20 mouse cellular contexts compared by ENCODE assay signal in the genomic region with DNA sequence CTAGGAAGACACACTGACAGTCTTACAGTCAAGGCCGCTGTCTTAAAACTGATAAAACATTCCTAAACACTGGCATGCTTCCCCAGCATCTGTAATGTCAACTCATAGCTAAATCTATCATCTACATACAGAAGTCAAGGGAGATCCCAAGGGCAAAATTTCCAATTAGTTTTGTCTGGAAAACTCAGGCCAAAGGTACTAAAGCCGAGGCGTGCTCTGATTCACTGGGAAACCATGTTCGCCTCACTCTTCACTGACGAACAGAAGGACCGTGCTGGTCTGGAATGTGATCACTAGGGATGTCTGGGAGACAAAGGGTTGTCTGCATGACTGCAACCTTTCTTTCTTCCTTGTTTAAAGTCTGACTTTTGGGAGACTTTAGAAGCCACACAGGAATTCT. TPM values are rescaled to one million over a fixed set of nuclear protein-coding genes. Genes with fewer than 3 reads are reported as not detected.
DNase-seq lines count a peak whose midpoint lies in the region; ATAC-seq and TF ChIP-seq lines count a peak whose summit lies in the region.
"Had no signal": no experiment of that assay in that cellular context is flagged by ENCODE, and none has a peak within 500 bp of the region (broad histone marks: within the 10 kb centered on the region; RNA-seq: fewer than 3 reads in every experiment).

No protein-coding gene starts in this region.

- H3K27me3 ChIP-seq in limb, embryonic 14.5 days (ENCODE audit: control insufficient read depth, insufficient read depth, low read length): no peaks in the 10 kb centered on the region
- no peaks in the 10 kb centered on the region for H3K27me3 ChIP-seq in limb, embryonic 10.5 days (ENCODE audit: low read depth, poor library complexity, severe bottlenecking)
- H3K27me3 ChIP-seq: embryonic facial prominence, embryonic 13.5 days; forebrain, embryonic 13.5 days; midbrain, embryonic 13.5 days had no signal

- no peak overlapping the region for H3K4me3 ChIP-seq in limb, embryonic 14.5 days (replicated peaks; ENCODE audit: low read length)
- H3K4me3 ChIP-seq in limb, embryonic 10.5 days: no peak overlapping the region
- H3K4me3 ChIP-seq in embryonic fibroblast, embryonic 13.5 days (ENCODE audit: insufficient read depth, low read length): no peak overlapping the region
- H3K4me3 ChIP-seq in gastrocnemius, adult 2 months: no peak overlapping the region
- H3K4me3 ChIP-seq: embryonic facial prominence, embryonic 13.5 days; forebrain, embryonic 13.5 days; midbrain, embryonic 13.5 days had no signal

- H3K27ac ChIP-seq in limb, embryonic 14.5 days (replicated peaks; ENCODE audit: low read depth, low read length): no peak overlapping the region
- H3K27ac ChIP-seq in limb, embryonic 10.5 days: no peak overlapping the region
- H3K27ac ChIP-seq in embryonic fibroblast, embryonic 13.5 days (ENCODE audit: insufficient read depth, low read length): peak overlapping the region; percentile 100
- no peak overlapping the region for H3K27ac ChIP-seq in gastrocnemius, adult 2 months
- H3K27ac ChIP-seq: embryonic facial prominence, embryonic 13.5 days; forebrain, embryonic 13.5 days; liver, embryonic 14.5 days; midbrain, embryonic 13.5 days had no signal

- intact Hi-C loops in heart, postnatal 36 days (cut with DNase I): loop anchor here (10.0 kb wide), 1 partner anchor 364 kb away; no protein-coding TSS in a partner anchor
- intact Hi-C loops in gastrocnemius, adult 2 months (cut with DNase I): no loop called here

- no peak for TF ChIP-seq POLR2A in limb, embryonic 14.5 days (IDR thresholded peaks at IDR 0.05; ENCODE audit: borderline replicate concordance, extremely low read depth, insufficient read depth, insufficient read length)
- peak; percentile 59 for TF ChIP-seq POLR2A in embryonic fibroblast, embryonic 13.5 days (IDR thresholded peaks at IDR 0.05; ENCODE audit: low read depth, low read length)

- H3K36me3 ChIP-seq in limb, embryonic 14.5 days (ENCODE audit: control insufficient read depth, insufficient read depth, low read length): peaks cover 4% of the 10 kb centered on the region; the same call in 1 of the 2 replicates
- H3K36me3 ChIP-seq in limb, embryonic 10.5 days: 0 out of 2 replicates have a peak, but pooled peaks cover 2% of the 10 kb centered on the region
- H3K36me3 ChIP-seq: embryonic facial prominence, embryonic 13.5 days; midbrain, embryonic 13.5 days had no signal

- TF ChIP-seq CTCF in embryonic fibroblast, embryonic 13.5 days (IDR thresholded peaks at IDR 0.05; ENCODE audit: borderline replicate concordance, insufficient read depth, low read length): no peak
- no peak for TF ChIP-seq CTCF in gastrocnemius, adult 2 months (IDR thresholded peaks at IDR 0.05)

- H3K4me2 ChIP-seq in limb, embryonic 14.5 days (replicated peaks; ENCODE audit: low read depth, low read length, severe bottlenecking): no peak overlapping the region
- H3K4me2 ChIP-seq: embryonic facial prominence, embryonic 13.5 days; forebrain, embryonic 13.5 days; midbrain, embryonic 13.5 days had no signal

- 77% methylated on average over 6 of the region's 6 CpGs for WGBS in limb, embryonic 14.5 days
- WGBS in limb, embryonic 10.5 days: 95% methylated on average over 6 of the region's 6 CpGs

- H3K9me3 ChIP-seq in limb, embryonic 14.5 days (ENCODE audit: control insufficient read depth, low read length): no peaks in the 10 kb centered on the region
- no peaks in the 10 kb centered on the region for H3K9me3 ChIP-seq in limb, embryonic 10.5 days (replicated peaks)
- H3K9me3 ChIP-seq: embryonic facial prominence, embryonic 13.5 days; forebrain, embryonic 13.5 days; midbrain, embryonic 13.5 days had no signal

- no peak overlapping the region for H3K9ac ChIP-seq in limb, embryonic 14.5 days (ENCODE audit: low read depth, low read length, severe bottlenecking)
- H3K9ac ChIP-seq: embryonic facial prominence, embryonic 13.5 days; forebrain, embryonic 13.5 days; liver, embryonic 14.5 days; midbrain, embryonic 13.5 days had no signal

- peak; percentile 57 for DNase-seq in heart, adult 11 months
- no peak for DNase-seq in heart, postnatal 36 days
- peak; percentile 36 for DNase-seq in limb, embryonic 14.5 days (ENCODE audit: low spot score)
- DNase-seq in limb, embryonic 10.5 days (ENCODE audit: low spot score): no peak
- peak; percentile 76 for DNase-seq in Muller cell, postnatal 12 days (ENCODE audit: inconsistent ontology term)
- no peak for DNase-seq in gastrocnemius, adult 2 months
- DNase-seq: cerebellum, postnatal 25 days; kidney, adult 11 months; kidney, postnatal 10 days; lung, postnatal 4 days; right cerebral cortex, adult 18-20 months; thymus, adult 2 months had no signal

- ATAC-seq in limb, embryonic 14.5 days (ENCODE audit: low FRiP score, low read depth): no peak
- ATAC-seq in erythroid progenitor cell, adult 5-6 weeks (replicated peaks; ENCODE audit: low FRiP score, poor library complexity, severe bottlenecking): no peak
- ATAC-seq: CD4-positive, CD25-positive, alpha-beta regulatory T cell, adult 4 months; forebrain, embryonic 13.5 days; hindbrain, embryonic 16.5 days; midbrain, embryonic 13.5 days had no signal

- H3K4me1 ChIP-seq in limb, embryonic 14.5 days (ENCODE audit: control insufficient read depth, insufficient read depth, low read length): no peaks in the 10 kb centered on the region
- H3K4me1 ChIP-seq in limb, embryonic 10.5 days: no peaks in the 10 kb centered on the region
- peaks cover 20% of the 10 kb centered on the region for H3K4me1 ChIP-seq in embryonic fibroblast, embryonic 13.5 days (ENCODE audit: control insufficient read depth, insufficient read depth, low read length)
- H3K4me1 ChIP-seq: midbrain, embryonic 13.5 days had no signal

RNA-seq across cellular contexts. Expression of a gene that starts 33.0 kb away (rescaled TPM):
- total RNA-seq in heart, postnatal 36 days (2021): 10 to 100 TPM; 49.4 to 69.0 TPM
- 39.9 and 49.5 TPM in 2 replicates for polyA plus RNA-seq in limb, embryonic 14.5 days (2012; rRNA removed)
- polyA plus RNA-seq in limb, embryonic 14.5 days (2014; fragmentation: Nextera tagmentation; extraction: Ambion mirVana): 98.3 and 102 TPM in 2 replicates
- polyA plus RNA-seq in limb, embryonic 10.5 days (2016; fragmentation: Nextera tagmentation; extraction: Ambion mirVana): 88.6 and 97.9 TPM in 2 replicates
- polyA plus RNA-seq in embryonic fibroblast, embryonic 13.5 days (2011; ENCODE audit: insufficient read length, low read depth, missing spikeins): 525 and 577 TPM in 2 replicates
- 100 to 1,000 TPM in 1 of 2 experiments, 10 to 100 TPM in 1; 84.0 to 115 TPM for total RNA-seq in gastrocnemius, adult 2 months (2021)
- 113 and 179 TPM in 2 replicates for total RNA-seq in erythroid progenitor cell, adult 5-6 weeks (2015; ENCODE audit: low replicate concordance)
- total RNA-seq in erythroid progenitor cell, adult 5-6 weeks (2017; ENCODE audit: low replicate concordance): 73.2 and 117 TPM in 2 replicates

RNA-seq across cellular contexts. Expression of a gene that starts 33.1 kb away (rescaled TPM):
- total RNA-seq in heart, postnatal 36 days (2021): 1 to 10 TPM; 6.2 to 7.3 TPM
- polyA plus RNA-seq in limb, embryonic 14.5 days (2012; rRNA removed): 13.4 and 19.1 TPM in 2 replicates
- 31.3 and 32.3 TPM in 2 replicates for polyA plus RNA-seq in limb, embryonic 14.5 days (2014; fragmentation: Nextera tagmentation; extraction: Ambion mirVana)
- polyA plus RNA-seq in limb, embryonic 10.5 days (2016; fragmentation: Nextera tagmentation; extraction: Ambion mirVana): 45.6 and 45.9 TPM in 2 replicates
- polyA plus RNA-seq in embryonic fibroblast, embryonic 13.5 days (2011; ENCODE audit: insufficient read length, low read depth, missing spikeins): 18.3 and 19.1 TPM in 2 replicates
- total RNA-seq in gastrocnemius, adult 2 months (2021): 1 to 10 TPM; 6.0 to 7.9 TPM
- 6.5 and 9.6 TPM in 2 replicates for total RNA-seq in erythroid progenitor cell, adult 5-6 weeks (2015; ENCODE audit: low replicate concordance)
- total RNA-seq in erythroid progenitor cell, adult 5-6 weeks (2017; ENCODE audit: low replicate concordance): 6.1 and 7.2 TPM in 2 replicates

Comparison
In these comparisons a context has a peak if more than half of its experiments do, and no peak if none do; other contexts are left out.
1. DNase-seq: peak in heart, adult 11 months (single experiment), limb, embryonic 14.5 days (single experiment) and Muller cell, postnatal 12 days (single experiment); none in heart, postnatal 36 days (0 of 2), limb, embryonic 10.5 days (single experiment) and gastrocnemius, adult 2 months (single experiment).